Mouse (Mus musculus): ENCODE data around the gene Gm10097.
A peak's percentile ranks its signal among the peaks of the same experiment; 100 is the strongest.

Gene Gm10097

DNA sequence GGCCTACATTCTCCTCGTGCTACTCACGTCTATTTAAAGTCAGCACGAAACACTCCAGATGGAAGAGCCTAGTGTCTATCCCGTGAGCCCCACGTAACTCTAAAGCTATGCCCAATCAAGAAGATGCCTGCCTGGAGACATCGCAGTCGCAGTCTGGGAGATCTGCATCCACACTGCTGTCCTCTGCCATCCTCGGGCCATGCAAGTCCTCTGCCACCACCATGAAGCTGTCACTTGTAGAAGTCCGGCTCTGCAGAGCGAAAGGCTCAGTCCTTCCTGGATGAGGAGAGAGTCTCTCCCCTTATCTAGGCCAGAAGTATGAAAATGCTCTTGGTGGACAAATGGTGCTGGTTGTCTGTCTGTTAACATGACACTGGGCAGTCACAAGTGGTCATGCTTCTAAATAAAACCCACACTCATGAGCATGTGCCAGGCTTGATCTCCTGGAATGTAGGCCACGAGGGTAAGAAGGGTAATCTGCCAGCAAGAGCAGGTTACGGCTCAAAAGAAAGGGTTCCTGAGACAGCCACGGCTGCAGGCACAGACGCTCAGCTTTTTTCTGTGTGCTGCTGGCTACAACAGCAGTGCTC lies at the start of gene Gm10097:
Gene Gm10097 (plus strand): TSS at position 517 of the 590 bp plus-strand sequence.
- DNase-seq, result no peak

GRCm38 (mm10) chr10:5025906-5026305 lies 43.1 kb upstream of the Gm10097 start:
- DNase-seq, result no peak

DNA sequence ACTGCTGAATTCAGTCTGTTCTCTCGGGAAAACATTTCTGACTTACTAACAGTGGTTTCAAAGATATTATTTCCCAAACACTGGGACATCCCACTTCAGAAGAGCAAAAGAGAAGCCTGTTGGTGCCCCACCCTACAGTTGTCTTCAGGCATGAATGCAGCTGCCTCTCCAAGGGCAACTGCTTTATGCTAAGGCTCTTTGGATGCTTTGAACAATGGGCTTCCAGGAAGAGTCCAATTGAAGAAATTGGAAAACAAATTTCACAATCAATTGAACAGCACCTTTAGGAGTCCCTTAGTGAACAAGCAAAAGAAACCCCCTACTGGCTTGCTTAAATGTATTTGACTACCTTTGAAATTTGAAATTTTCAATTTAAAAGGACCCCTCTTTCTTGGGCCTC lies 41.8 kb upstream of the Gm10097 start:
- no peak for DNase-seq

- DNase-seq, result no peak
These were observed 40.7 kb upstream of the Gm10097 start for GRCm38 (mm10) chr10:5028301-5028700.

- no peak for DNase-seq
These were observed 39.8 kb upstream of the Gm10097 start for GRCm38 (mm10) chr10:5029161-5029560.

DNA sequence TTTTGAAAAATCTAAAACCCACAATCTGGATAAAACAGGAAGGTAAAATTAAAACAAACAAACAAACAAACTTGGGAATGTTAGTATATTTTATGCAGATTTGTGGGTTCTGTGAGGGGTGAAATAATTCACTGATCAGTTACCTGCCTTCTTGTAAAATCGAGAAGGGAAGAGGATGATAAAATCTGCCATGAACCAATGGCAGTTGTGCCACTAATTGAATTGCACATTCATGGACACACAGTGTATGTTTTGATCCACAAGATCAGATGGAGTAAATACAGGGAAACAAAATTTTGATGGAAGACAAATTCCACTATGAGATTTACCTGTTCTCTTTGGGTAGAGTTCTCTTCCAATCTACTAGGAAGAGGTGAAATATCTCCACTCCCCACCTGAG lies 39.1 kb upstream of the Gm10097 start:
- DNase-seq, result no peak

GRCm38 (mm10) chr10:5032192-5033048 lies 36.6 kb upstream of the Gm10097 start:
- no peak for DNase-seq

GRCm38 (mm10) chr10:5041254-5041653 lies 27.7 kb upstream of the Gm10097 start:
- no peak for DNase-seq

GRCm38 (mm10) chr10:5044481-5044880 lies 24.5 kb upstream of the Gm10097 start:
- DNase-seq, result no peak

- no peak for DNase-seq
These were observed 23.8 kb upstream of the Gm10097 start for GRCm38 (mm10) chr10:5045213-5045612.

DNA sequence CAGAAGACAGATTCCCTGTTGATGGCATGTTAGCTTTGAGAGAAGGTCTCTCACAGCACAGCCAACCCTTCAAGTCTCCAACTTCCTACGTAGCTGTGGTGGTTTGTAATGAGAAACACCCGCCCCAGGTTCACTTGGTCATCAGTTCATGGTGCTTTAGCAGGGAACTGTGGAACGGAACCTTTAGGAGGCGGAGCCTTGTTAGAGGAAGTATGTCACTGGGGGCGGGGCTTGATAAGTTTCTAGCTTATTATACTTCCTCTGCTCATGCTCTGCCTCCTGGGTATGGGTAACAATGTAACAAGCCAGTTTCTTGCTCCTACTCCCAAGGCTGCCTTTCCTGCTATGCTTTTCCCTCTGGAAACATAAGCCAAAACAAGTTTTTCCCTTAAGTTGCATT lies 23.3 kb upstream of the Gm10097 start:
- no peak for DNase-seq

DNA sequence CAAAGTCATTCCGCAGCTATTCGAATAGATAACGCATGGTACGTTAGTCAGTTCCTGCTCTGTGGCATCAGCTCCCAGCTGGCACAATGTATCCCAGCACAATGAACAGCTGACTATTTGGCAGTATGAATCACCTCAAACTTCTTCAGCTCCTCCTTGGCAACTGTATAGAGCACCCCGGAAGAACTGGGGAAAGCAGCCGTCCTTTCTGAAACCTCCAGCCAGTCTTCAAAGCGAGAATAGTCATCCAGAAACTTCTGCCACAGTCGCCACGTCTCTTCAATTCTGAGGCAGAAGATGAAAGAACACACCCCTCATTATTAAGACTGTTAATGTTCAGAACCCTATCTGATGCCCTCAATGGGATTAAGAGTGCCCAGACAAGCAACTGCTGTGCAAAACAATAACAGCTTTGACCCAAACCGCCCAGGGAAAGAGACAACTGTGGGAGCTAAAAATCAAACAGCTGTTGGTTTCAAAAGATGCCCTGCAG lies 12.7 kb upstream of the Gm10097 start:
- no peak for DNase-seq

GRCm38 (mm10) chr10:5056940-5057339 lies 12.1 kb upstream of the Gm10097 start:
- no peak for DNase-seq

DNA sequence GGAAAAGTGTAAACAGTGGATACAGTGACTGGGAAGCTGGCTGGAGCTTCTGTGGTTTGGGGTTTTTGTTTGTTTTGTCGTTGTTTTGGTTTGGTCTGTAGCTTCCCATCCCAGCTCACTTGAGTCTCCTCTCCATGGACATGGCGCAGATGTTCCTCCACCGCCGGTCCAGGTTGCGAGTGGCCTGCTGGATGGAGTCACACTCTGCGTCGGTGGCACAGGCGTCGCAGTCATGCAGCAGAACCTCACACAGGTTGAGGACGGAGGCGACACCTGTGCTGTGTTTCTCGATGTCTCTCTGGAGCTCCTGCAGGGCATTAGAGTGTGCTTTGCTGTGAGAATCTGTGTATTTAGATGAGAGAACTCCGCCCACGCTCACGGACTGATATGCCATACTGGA lies 11.3 kb upstream of the Gm10097 start:
- DNase-seq, result no peak

GRCm38 (mm10) chr10:5058876-5059275 lies 10.1 kb upstream of the Gm10097 start:
- DNase-seq, result no peak

DNA sequence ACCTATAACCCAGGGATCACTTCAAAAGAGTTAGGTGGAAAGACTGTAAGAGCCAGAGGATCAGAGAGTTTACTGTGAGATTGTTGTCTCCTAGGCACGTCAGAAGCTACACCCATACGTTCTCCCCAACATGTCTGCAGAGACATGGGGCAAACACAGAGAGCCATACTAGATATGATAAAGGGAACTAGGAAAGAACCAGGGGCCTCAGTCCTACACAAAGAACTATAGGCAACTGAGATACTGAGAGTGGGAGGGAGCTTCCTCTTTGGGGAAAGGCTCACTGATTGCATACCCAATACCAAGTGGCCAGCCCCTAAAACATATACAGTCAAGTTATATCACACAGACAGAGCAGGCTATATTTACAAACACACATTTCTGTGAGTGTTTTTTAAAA lies 9.0 kb upstream of the Gm10097 start:
- no peak for DNase-seq

DNA sequence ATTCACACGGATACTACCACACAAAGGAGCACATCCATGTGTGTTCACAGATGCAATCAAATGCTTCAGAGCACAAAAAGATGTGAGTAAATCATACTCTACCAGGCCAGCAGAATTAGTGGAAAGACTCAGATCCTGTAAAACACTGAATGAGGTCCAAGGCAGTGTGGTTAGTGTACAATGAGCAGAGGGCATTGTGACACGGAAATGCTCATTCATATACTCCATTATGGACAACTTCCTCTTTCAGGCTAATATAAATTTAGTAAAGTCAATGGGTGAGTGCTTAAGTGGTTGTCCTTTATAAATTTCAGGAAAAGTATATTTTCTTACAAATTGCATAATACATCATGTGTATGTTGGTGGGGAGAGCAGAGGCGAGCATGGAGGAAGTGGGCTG lies 1.9 kb upstream of the Gm10097 start:
- no peak for DNase-seq

DNA sequence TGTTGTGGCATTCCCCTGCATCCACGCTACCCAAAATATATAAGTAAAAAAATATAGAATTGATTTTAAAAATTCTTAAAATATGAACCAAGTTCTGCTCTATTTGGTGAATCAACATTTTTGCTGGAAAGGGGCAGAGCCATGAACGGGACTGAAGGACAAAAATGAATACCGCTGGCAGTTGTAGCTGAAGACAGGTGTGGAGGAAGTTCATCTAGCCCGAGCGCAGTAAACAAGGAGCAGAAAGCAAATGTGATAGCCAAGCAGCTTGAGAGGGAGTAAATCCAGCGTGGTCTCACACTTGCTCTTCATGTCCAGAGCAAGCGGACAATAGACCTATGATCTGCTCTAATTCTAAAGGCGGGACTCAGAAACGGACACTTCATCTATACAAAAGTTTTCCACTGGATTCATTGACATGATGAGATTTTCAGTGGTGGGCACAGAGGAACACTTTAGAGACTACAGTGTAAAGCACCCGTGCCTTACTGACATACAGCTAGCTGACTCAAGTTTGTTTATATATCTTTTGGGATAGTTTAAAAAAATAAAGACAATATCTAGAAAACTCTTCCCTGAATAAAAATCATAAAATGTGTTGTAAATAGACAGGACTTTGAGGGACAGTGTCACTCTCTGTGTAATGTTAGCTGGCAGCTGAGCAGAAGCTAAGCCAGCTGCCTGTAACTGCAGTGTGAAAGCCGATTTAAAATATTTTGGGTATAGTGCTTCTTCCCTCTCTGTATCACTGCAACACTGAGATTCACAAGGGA lies 1.4 kb downstream of the Gm10097 start:
- DNase-seq, result no peak

GRCm38 (mm10) chr10:5070941-5071231 lies 1.9 kb downstream of the Gm10097 start:
- DNase-seq, result no peak

DNA sequence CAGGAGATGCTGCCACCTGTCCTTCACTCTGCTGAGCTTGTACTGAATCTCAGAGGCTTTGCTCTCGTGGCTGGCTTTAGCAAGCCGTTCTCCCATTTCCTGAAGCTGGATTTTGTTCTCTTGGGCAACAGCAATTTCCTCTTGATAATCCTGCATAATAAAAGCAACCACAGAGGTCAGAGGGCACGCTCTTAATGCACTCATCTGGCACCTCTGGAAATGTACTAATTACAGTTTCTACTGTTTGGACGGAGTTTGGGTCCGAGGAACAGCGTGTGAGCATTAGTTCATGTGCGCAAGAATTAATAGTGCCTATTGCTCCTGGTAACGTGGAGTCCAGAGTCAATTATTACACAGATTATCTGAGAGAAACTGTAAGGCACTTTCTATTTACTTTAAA lies 3.1 kb downstream of the Gm10097 start:
- no peak for DNase-seq

DNA sequence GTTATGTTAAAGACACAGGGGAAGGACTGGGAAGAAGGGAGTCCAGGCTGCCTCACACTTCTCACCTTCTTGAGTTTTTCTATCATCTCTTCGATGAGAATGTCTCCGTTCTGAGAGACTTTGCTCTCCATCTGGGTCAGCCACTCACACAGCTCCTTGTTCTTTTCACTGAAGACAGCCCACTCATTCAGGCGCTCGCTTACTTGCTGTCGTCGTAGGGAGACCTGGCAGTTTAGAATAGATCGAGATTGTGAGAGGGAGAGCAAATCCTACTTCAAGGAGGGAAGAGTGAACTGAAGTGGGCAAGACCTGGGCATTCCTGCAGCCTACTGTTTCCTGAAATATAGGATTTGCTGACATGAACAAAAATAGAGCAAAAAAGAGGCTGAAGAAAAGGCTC lies 6.7 kb downstream of the Gm10097 start:
- no peak for DNase-seq

GRCm38 (mm10) chr10:5079945-5080468 lies 11.0 kb downstream of the Gm10097 start:
- DNase-seq, result peak; percentile 15

GRCm38 (mm10) chr10:5083716-5084115 lies 14.7 kb downstream of the Gm10097 start:
- DNase-seq, result no peak

- DNase-seq, result no peak
These were observed 16.8 kb downstream of the Gm10097 start for GRCm38 (mm10) chr10:5085792-5086191.
